Mouse (Mus musculus) WW6 (cell line): ENCODE measurements around the gene Macrod1.
"Not testable (repeated sequence)": the region's sequence is repeated elsewhere in the genome, so short reads cannot be mapped to it uniquely, and the experiment has no call there.

ENCODE experiments used
- DNase-seq: peaks from one replicate; pipeline ENCODE4 v3.0.0-alpha.2; 2013; ENCODE audit warnings: low read depth, low spot score

The Macrod1 gene

DNA sequence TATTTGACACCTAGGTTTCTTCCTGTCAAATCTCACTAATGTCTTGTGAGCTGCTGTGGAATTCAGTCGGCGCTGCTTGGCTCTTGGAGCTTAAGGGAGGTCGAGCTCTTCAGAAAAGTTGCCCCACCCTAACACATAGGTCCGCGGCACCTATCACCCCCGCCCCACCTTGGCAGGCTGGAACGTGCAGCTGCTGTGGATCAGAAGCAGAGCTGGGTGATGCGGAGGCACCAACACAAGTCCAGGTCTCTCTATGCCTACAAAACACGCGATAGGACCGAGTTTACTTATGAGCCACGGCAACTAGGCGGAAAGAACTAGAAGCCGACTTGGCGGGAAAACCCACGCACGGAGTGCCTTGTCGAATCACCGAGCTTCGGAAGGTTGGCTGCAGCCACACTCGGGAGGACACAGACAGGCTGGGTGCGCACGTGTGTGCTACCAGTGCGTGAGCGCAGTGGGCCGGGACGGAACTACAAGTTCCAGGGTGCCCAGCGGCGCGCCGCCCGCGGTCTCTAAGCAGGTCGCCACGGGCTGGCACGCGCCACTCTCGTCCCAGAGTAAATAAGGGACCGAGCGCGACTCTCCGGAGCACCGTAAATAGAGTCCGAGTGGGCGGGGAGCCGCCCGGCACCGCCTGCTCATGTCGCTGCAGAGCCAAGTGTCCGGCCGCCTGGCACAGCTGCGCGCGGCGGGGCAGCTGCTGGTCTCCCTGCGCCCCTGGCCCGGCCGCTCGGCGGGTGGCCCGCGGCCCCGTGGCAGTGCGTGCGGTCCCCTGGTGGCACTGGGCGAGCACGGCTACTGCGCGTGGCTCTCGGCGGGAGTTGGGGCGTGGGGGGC, at the start of gene Macrod1:
Gene Macrod1 (plus strand): TSS at position 563 of the 840 bp plus-strand sequence.
- DNase-seq, result peak; percentile 63

DNA sequence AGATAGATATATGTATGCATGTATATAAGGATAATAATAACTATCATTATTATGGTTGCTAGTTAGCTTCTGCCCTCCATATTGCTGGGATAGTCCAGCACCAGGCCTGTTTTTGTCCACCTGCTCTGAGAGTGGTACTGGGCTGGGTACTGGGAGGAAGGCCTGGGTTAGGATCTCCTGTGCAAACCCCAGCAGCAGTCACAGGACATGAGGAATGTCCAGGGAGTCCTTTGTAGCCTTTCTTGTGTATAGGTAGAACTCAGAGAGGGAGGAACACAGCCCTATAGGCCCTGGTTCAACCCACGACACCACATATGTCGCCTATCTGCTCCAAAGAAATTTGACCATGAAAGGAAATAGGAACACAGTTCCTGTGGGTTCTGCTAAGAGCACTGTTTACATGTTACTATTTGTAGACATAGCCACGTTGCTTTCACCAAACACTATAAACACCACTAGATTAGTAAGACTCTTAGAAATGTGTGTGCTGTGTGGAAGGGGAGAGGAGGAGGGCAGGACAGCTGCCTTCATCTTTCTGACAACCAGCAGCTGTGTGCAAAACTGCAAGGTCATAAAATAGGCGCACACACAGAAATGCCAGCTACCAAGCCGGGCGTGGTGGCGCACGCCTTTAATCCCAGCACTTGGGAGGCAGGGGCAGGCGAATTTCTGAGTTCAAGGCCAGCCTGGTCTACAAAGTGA, 49.6 kb upstream of the Macrod1 start:
- no peak for DNase-seq

DNA sequence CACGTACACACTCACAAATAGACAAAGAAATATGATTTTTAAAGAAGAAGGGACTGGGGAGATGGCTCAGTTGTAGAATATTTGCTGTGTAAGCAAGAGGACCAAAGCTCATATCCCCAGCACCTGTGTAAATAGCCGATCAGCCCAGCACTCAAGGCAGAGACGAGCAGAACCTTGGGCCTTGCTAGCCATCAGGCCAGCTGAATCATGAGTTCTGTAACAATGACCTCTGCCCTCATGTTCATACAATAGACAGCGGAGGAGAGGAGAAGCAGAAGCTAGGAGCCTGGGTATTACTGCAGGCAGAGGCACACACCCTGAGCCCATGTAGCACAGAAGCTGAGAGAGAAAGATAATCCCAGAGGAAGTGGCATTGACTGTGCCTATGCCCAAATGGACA, 44.2 kb upstream of the Macrod1 start:
- DNase-seq, result no peak

DNA sequence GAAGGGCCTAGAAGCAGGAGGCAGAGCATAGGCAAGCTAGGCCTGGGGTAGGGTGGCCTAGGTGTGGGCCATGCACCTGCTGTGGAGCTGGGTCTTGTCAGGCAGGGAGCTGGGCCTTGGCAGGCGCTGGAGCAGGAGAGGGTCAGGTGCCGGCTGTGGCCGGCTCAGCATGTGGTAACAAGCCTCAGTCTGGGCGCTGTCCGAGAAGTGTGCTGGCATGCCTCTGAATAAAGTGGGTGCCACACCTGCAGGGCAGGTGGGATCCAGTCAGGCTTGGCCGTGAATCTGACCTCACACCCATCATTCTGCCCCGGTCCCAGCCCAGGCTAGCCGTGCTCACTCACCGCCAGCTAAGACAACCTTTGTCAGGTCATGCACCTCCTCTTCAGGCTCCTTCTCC, 42.6 kb upstream of the Macrod1 start:
- no peak for DNase-seq

DNA sequence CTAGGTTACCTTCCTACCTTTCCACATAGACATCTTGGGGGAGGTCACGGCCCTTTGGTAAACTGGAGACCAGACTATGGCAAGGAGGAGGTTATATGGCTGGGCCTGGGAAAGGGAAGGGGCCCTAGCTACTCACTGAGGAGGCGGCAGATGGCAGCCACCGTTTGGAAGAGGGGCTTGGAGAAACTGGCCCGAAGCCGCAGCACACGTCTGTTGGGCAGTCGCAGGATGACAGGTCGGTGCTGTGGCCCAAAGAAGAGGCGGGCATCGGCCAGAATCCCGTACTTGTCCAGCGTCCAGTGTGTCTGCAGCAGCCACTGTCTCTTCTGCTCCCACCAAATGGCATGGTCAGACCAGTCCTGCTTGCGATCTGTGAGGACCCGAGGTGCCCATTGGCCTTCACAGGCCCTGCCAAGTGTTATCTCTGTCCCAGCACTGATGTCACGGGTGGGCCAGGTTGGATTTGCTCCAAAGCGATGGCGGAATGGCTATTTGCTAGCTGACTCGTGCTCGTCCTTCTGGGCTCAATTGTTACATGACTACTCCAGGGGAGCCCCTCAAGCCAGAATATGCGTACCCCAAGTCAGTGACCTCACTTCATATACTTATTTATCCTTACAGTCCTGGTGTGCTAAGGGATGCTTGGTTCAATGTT, 42.0 kb upstream of the Macrod1 start:
- no peak for DNase-seq

DNA sequence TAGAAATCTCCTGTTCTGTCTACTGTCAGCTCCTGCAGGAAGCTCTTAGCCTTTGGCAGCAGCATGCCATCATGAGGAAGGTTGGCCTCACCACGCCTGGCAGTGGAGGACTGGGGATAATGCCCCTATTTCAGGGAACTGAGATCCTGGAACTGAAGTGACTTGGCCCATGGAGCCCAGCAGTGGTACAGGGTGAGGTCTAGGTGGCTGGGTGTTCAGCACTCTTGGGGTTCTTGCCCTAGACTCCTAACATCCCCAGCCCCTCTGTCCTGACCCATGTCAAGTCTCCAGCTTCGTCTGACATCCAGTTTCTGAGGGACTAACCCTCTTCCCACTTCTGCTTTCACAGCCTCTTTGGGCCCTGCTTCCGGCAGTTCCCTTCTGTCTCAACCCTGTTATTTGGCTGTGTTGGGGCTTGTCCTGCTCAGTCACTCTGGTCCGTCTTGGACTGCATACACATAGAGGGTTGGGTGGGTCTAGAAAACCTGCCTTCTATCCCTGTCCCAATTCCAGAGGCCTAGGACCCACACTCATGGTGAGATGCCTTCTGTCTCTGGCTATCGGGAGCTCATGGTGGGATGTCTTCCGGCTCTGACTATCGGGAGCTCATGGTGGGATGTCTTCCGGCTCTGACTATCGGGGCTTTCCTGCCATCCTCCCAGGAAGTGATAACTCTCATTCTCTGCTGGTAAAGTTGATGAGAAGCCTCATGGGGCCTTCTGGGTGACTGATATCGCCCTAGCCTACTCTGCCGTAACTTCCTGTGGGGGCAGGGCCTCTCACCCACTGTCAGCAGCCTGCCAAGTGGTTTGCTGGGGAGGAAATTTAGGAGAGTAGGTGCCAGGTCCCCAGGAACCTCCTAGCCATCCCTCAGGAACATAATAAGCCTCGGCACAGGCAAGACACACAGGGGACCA, 38.8 kb upstream of the Macrod1 start:
- no peak for DNase-seq

DNA sequence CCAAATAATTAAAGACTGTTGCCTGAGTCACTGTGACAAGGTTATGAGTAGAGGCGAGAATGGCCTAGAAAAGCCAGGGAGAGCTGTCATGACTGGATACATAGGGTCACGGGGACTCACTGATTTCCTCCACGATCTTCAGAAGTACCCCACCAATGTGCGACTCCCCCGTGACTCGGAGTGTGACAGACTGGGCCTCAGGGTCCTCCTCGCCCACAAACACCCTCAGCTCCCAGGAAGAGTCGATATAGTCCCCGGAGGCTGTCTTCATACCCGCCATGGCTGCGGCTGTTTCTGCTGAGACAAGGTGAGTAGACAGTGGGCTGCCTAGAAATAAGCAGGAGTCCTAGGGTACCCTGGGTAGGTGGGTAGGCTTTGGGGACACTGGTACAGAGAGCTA, 38.1 kb upstream of the Macrod1 start:
- no peak for DNase-seq

DNA sequence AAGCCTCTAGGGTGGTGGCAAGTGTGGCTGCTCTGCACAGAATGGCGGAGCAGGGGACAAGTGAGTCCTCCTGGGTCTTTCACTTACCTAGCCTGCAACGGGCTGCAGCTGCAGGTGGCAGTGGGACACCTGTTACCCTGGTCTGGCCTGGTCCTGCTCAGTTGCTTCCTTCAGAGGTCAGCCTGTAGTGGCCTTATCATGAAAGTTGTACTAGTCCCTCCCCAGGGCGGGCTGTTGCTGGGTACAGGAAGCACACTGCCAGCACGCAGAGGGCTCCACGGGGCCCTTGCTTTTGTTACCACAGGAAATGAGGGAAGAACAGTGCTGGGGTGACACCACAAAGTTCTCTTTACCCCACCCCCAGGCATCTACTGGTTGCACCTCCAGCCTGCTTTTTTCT, 37.4 kb upstream of the Macrod1 start, which contains the start of gene Fermt3:
Gene Fermt3 (minus strand): TSS at position 279 of the 400 bp plus-strand sequence.
- DNase-seq, result no peak

DNA sequence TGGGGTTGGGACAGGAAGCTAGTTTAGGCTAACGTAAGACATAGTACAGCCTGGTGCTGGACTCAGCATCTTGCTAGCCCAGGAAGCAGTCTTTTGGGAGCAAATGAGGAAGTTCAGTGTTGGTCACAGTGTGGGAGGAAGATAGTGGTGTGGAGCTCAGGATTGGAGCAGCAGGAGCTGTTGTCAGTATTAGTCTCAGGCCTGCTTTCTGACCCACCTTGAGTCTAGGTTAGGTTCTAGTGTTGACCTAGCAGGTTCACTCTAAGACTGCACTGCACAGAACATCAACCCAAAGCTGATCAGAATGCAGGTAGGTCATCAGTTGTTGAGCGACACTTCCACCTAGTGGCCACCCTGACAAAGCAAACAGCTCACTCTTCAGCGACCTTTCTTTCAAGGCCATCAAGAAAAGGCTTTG, 36.4 kb upstream of the Macrod1 start:
- DNase-seq, result no peak

DNA sequence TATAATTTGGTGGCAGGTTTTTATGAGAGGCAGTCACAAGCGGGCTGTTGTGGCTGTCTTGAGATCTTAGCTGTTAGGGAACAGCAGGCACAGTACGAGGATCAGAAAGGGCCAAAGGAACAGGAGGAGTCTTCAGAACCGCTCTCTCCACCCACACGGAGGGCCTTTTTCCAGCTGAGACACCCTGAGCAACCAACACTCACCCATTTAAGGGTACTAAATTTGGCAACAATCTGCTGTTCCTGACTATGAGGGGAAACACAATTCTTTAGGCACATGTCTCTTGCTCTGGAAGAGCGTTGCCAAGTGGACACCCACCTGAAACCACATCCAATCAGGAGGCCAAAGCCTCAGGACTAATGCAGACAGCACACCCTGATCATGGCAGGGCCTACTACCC, 27.1 kb upstream of the Macrod1 start:
- no peak for DNase-seq

DNA sequence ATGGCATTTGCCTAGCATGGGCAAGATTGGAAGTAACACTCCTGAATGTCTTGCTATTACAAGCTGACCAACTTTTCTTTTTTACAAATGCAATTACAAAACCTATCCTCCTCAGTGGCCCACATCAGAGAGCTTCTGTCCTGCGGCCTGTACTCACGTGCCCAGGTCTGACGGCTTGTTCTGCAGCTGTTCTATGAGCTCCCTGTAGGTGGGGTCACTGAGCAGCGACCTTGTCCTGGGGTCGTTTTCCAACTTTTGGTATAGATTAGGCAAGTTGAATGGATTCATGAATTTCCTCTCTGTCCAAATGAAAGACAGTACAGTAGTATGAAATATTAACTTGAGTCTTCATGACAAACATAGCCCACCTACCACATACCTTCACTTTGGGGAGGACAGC, 22.6 kb upstream of the Macrod1 start:
- no peak for DNase-seq

DNA sequence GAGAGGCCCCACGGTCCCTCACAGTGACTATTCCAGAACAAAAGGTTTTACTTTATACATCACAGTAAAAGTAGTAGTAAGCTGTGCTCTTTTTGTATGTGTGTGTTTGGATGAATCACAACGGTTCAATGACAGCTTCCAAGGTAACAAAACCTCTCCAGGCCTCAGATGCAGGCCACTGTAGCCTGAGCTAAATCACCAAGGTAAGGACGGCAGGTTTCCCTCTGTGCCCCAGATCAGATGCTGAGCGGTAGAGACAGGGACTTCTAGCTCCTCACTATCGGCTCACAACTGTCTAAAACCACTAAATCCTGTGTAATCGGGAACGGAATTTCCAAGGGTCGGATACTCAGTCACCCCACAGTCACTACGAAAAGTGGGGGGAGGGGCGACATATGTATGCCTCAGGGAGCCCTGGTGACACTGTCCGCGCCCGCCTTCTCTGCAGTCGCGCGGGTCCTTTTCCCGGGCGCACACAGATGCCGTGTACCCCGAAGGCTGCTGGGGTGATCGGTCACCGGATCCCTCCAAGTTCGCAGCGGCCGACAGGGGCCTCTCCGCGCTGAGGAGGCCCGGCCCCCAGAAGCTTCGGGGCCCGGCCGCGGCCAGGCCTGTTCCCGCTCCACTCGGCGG, 17.4 kb upstream of the Macrod1 start:
- no peak for DNase-seq

DNA sequence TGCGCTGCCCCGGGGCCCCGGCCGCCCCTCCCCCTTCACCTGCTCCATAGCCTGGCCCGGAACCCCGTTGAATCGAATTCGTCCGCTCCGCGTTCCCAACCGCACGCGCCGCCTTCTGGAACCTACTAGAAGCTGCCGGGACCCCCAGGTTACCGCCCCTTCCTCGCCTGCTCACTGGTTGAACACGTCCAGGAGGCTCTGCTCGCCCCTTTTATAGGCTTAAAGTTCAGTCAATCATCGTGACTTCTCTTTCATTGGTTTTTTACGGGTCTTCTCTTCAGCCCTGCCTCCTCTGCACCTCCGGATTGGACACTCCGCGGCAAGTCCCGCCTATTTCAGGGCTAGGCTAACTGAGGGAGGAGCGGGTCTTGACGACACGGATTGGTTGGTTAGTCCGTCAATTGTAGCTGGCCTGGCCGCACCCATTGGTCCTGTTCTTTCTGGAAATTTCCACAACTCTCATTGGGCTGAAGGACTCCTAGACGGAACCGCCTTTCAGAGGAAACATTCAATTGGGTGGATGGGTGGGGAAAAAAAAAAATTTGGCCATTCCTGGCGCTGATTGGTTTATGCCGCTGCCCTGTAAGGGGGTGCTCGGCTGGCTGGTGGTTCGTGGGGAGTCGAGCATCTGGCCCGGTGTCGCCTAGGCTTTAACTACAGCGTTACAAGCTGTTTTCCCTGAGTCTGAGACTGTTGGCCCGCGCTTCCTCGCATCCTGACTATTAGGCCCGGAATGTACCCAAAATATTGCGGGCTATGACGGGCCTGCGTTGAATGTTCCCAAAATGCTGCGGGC, 16.6 kb upstream of the Macrod1 start, which contains the start of gene Stip1:
Gene Stip1 (minus strand): TSS at position 127 of the 796 bp plus-strand sequence.
- DNase-seq, result peak; percentile 98

DNA sequence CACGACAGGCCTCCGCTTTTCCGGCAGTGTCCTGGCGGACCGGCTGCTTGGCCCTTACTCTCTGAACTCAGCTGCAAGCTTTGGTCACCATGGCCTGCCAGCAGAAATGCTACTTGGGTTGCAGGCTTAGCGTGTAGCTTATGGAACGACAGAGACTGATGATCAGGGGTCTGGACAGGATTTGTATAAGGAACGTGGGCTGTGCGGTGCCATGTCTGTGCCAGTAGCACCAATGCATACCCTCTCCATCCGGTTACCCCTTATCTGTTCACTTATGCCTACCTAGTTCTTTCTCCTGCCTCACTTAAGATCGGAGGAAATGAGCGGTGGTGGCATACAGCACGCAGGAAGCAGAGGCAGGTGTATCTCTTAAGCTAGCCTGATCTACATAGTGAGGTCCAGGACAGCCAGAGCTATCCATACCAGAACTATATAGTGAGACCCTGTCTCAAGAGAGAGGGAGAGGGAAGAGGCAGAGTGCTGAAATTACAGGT, 15.9 kb upstream of the Macrod1 start:
- no peak for DNase-seq

DNA sequence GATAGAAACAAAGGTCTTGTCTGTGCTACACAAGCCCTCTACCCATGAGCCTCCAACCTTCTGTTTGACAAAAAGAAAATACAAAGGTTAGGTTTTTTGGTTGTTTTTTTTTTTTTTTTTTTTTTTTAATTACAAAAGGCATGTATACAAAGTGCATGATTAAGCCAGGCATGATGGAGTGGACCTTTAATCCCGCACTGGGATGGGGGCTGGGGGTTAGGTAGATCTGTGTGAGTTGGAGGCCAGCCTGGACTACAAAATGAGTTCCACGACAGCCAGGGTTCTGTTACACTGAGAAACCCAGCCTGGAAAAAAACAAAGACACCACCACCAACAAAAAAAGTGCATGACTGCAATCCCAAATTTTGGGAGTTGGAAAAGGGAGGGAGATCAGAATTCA, 15.4 kb upstream of the Macrod1 start:
- DNase-seq, result no peak

DNA sequence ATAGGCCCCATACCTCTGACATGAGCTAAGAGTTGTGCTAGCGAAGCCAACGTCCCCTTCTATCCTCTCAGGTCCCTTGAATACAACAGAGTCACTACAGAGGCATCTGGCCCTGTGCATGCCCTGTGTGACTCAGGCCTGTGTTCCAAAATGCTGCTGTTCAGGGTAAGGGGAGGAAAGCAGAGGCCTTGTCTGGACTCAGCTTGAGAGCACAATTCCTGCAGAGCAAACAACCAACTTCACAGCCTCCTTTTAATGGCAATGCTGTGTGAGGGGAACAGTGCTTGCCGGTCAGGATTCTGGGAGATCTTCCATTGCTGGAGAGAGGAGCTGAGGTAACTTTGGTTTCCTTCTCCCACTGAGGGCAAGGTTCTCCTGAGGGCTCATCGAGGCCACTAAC, 12.3 kb upstream of the Macrod1 start:
- DNase-seq, result no peak

DNA sequence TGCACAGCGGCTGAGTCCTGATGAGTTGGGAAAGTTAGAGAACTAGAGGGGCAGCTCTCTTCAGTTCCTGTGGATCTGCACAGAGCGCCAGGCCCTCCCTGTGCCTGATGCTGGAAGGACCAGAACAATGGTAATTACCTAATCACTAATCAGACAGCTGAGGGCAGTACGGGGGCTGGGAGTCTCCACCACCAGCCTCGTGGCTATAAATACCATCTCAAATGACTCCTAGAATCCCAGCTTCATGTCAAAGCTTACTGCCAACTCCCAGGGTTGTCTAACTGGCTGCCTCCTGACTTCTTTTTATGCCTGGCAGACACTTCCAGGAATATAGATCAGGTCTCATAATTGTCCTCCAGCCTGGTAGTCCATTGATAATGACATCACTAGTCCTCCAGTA, 11.9 kb upstream of the Macrod1 start:
- no peak for DNase-seq

DNA sequence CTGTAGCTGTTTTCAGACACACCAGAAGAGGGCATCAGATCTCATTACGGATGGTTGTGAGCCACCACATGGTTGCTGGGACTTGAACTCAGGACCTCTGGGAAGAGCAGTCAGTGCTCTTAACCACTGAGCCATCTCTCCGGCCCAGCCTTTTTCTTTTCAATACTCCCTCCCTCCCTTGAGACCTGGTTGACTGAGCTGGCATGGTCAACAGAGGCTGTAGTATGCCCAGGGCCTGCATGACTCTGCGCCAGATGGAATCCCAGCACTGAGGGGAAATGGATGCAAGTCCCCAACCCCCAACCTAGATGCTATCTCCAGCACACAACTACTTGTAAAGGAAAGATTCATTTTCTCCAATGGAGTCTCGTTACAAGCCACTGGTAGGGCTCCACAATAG, 3.2 kb upstream of the Macrod1 start:
- not testable (repeated sequence) for DNase-seq

DNA sequence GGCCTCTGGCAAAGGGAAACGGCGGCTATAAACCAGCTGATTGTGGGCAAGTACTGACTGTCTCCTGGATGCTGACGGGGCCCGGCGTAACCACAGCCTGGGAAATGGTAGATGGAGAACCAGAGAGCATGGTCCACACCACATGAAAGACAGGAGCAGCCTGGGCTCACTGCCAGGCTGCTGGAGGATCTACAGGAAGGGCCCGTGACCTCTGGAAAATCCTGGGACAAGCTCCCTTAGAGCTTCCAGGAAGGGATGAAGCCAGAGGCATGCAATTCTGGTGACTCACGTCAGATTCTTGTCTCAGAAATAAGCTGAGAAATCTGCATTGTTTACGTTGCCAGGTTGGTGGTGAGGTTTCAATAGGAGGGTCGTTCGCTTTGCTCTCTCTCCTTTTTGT, 1.8 kb upstream of the Macrod1 start:
- no peak for DNase-seq

DNA sequence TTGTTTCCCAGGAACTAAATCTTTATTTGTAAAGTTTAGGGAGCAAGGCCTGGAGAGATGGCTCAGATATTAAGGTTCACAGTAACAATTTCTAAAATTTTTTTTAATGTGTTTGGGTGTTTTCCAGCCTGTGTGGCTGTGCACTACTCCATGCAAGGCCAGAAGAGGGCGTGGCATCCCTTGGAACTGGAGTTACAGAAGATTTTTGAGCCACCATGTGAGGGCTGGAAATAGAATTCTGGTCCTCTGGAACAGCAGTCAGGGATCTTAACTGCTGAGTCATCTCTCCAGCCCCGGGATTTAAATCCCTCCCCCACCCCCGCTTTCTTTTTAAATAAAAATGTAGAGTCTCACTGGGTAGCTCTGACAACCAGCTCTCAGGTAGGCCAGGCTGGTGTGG, 1.4 kb upstream of the Macrod1 start:
- no peak for DNase-seq
